Mouse (Mus musculus) C3H10T1/2 (cell line): ENCODE results near the gene Rsbn1l. TPM values are rescaled to one million over a fixed set of nuclear protein-coding genes. Genes with fewer than 3 reads are reported as not detected.

Experiments
- polyA plus RNA-seq, 2 experiments: library from polyadenylated mRNA; unstranded; fragments of >200 nt; fragmentation: generic; extraction: Trizol; gene quantifications; one replicate each; pipeline ENCODE4 v1.2.1; 2012; ENCODE audit warnings: missing spikeins in 2 of 2

Gene Rsbn1l
- 1 to 10 TPM in 1 of 2 experiments, under 1 TPM in 1; 0.54 to 1.8 TPM for polyA plus RNA-seq

DNA sequence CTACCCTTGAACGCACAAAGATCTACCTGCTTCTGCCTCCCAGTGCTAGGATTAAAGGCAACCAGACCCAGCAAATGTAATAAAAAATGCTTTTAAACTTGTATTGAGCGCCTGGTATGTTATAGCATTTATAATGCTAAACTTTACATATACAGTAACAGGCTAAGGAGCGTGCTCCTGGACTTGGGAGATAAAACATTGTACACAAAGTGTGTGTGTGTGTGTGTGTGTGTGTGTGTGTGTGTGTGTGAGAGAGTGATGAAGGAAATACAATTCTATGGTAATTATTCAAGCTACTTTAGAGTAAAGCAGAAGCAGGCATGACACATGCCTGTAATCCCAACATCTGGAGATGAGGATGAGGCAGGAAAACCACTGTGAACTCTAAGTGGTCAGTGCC lies at the start of gene Rsbn1l:
Gene Rsbn1l, minus strand, starts transcription at position 101 of the 400 bp plus-strand sequence.

DNA sequence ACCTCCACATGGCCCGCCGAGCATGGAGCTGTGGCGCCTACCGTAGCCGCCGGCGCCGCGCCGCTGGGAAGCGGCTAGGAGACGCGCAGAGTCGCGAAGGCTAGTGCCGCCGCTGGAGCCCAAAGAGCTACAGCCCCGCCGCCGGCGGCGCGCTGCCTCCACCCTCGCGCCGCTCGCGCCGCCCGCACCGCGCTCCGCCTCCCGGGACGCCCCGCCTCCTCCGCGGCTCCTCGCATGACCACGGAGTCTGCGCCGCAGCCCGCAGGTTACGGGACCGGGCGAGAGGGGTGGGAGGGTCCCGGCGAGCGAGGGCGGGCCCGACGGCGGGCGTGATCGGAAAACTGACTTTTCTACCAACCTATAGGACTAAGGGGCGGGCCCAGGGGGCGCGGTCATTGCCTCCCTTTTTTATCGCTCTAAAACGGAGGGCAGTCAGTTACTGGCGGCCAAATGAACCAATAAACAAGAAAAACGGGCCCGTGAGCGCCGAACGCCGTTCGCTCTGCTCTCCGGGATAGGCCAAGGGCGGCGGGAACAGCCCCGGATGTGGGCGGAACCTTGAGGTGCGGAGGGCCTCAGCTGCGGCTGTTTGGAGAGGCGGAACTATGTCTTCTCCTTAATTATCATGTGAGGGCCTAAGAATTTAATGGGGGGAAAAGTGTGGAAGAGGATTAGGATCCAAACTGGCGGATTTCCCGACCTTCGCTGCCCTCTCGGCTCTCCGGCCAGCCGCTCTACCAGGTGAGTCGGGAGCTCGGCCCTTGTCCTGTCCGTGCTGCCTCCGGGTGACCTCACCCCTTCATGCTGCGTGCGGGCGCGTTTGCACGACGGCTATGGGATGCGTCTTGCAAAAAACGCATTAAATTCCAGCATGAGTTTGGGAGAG lies 74.0 kb downstream of the Rsbn1l start, which contains the start of the genes Phtf2 and Tmem60:
Gene Phtf2, minus strand, starts transcription at position 210 of the 886 bp plus-strand sequence.
Gene Tmem60, plus strand, starts transcription at position 277 of the 886 bp plus-strand sequence.

Other genes starting within 250 kb of the Rsbn1l start
- under 1 TPM; 0.07 to 0.45 TPM for gene Phtf2, start 74.3 kb downstream of the Rsbn1l start, polyA plus RNA-seq
- 10 to 100 TPM in 1 of 2 experiments, 1 to 10 TPM in 1; 4.0 to 14.1 TPM for gene Tmem60, start 74.2 kb downstream of the Rsbn1l start, polyA plus RNA-seq
- 1 to 10 TPM; 1.8 to 5.4 TPM for gene Ptpn12, start 99.5 kb upstream of the Rsbn1l start, polyA plus RNA-seq
- 1 to 10 TPM in 1 of 2 experiments, under 1 TPM in 1; 0.23 to 5.1 TPM for gene Gsap, start 229.9 kb upstream of the Rsbn1l start, polyA plus RNA-seq